Mouse (Mus musculus): ENCODE results near the gene Fmod.

Fmod gene

GRCm38 (mm10) chr1:134077389-134078060, 40.5 kb downstream of the Fmod start:
- peak in 1 of 2 experiments; percentile 71 for DNase-seq

- no peak for DNase-seq
Observed at GRCm38 (mm10) chr1:134078061-134078795, 41.2 kb downstream of the Fmod start.

DNA sequence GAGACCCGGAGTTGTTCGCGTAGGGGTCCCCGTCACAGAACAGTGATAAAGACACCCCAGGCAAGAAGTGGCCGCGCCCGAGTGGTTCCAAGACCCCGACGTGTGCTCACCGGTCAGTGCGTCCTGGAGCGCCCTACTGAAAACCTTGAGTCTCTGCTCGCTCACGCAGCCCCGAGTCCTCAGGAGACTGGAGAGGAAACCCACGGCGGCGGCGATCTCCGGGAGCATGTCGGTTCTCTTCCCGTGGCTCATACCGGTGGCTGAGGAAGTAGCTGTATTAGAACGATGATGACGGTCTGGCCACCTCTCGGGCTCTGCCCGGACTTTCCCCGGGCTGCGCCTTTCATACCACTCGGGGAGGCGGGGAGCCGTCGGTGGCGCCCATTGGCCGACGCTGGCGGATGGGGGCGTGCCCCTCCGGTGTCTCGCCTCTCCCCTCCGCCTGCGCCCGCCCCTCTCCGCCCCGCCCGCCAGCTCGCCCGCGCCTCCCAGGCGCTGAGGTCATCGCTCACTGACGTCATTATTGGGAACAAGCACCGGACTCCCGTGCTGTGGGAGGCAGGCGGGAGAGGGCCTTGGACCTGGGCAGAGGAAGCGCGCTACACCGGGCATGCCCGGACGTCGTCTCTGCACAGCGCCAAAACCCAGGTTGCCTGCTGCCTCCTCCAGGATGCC, 41.9 kb downstream of the Fmod start, which contains the start of gene Btg2:
Gene Btg2, minus strand, starts transcription at position 319 of the 675 bp plus-strand sequence.
- DNase-seq, result peak; percentile 97

DNA sequence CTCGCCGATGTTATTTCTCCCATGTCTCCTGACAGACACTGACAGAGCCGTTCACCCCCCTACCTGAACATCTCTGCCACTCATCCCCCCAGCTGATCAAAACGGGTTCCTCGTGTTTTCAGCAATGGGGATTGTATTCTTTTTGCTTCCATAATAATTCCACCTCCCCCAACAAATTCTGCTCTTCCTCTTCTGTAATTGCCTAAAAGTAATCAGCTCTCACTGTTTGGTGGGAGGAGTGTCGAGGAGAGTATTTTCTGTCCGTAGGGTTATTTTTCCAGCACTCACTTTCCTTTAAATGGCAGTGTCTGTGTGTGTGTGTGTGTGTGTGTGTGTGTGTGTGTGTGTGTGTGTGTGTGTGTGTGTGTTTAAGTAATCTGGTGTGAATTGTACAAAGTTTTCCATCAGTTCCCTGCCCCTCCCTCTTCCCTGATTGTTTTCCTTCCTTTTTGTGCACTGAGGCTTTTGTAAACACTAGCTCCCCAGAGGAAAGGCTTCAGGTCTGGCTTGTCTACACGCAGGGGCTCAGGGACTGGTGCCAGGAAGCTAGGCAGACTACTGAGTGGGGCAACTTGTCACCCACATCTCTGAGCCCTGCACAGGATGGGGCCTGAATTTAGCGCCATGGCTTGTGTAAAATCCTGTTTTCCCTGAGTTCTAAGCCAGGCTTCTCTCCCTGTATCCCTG, 42.6 kb downstream of the Fmod start:
- peak in 1 of 2 experiments; percentile 66 for DNase-seq

GRCm38 (mm10) chr1:134080406-134080805, 43.4 kb downstream of the Fmod start:
- DNase-seq, result no peak

DNA sequence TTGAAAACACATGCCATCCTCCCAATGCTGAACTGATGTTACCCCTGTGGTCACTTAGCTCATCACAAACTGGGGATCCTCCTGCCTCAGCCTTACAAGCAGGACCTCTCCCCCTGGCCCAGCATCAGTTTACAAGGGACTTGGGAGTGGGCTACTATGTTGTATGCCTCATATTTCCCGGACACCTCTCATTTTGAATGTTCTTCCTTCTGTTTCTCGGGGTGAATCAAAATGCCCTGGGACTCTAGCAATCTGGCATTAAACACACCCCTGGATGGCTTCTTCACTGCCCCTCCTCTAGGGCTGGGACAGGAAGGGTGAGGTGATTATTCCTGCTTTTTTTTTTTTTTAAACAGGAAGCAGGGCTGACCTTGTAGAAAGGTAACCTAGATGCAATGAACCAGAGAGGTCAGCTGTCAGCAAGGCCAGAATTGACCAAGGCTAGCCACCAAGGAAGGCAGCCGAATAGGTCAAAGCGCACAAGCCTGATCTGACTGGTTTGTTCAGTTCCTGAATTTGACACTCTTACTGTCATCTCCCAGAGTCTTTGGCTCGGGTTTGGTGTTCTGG, 43.9 kb downstream of the Fmod start:
- DNase-seq, result no peak

- no peak for DNase-seq
Observed at GRCm38 (mm10) chr1:134082987-134083516, 46.0 kb downstream of the Fmod start.

- DNase-seq, result no peak
Observed at GRCm38 (mm10) chr1:134083676-134084075, 46.6 kb downstream of the Fmod start.

DNA sequence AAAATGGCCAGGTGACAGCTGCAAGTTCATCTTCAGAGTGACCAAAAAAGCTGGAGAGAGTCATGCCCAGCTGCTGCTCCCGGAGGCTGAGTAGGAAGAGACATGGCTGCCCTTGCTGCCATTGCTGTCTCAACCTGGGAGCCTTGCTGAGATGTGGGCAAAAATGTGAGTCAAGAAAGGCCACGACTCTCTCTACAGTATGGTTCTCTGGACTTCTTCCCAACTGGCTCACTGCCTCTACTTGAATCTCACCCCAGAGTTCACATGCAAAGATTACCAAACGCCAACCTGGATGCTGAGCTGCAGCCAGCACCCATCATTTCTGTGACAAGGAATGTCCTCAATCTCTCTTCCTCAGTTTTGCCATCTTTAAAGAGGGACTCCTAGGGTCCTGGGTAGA, 47.1 kb downstream of the Fmod start:
- DNase-seq, result no peak

GRCm38 (mm10) chr1:134086017-134086416, 49.0 kb downstream of the Fmod start:
- no peak for DNase-seq

DNA sequence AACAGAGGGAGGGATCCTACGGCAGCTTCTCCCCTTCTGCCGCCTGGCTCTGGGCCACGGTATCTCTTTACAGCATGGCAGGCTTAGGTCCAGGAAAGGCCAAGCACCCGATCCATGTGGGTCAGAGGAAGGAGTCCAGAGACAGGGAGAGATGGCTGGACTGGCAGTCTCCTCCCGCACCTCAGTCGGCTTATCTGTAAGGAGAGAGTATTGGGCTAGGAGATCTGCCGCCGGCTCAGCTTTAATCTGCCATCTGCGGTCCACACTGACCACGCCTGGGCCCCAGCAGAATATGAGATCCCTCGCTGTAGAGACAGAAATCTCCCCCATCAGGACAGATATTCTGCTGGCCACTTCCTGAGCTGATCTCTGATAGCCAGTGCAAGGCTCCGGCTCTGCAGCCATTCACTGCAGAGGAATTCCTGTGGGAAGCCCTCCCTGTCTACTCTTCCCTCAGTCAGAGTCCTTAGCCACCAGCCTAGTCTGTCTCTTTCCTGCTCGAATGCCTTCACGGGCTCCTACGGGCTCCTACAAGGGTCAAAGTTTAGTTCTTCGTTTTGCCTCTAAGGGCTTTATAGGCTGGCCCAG, 49.9 kb downstream of the Fmod start:
- DNase-seq, result no peak

- DNase-seq, result no peak
Observed at GRCm38 (mm10) chr1:134089074-134089473, 52.0 kb downstream of the Fmod start.

DNA sequence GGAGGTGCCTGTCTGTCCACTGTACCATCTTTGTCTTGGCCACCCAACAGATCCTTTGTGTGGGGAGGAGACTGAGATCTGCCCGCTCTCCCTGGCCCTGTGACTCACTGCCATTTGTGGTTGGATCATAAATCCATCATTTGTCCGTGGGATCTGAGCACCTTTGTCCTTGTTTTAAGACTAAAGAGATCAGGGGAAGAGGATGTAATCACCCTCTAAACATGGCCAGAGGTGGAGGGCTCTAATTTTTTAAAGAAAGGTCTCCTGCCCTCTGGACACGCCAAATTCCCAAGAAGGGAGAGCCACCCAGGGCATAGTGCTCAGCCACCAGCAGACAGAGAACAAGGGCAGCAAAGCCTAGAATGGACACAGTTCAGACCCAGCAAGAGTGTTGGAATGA, 54.8 kb downstream of the Fmod start:
- DNase-seq, result no peak

DNA sequence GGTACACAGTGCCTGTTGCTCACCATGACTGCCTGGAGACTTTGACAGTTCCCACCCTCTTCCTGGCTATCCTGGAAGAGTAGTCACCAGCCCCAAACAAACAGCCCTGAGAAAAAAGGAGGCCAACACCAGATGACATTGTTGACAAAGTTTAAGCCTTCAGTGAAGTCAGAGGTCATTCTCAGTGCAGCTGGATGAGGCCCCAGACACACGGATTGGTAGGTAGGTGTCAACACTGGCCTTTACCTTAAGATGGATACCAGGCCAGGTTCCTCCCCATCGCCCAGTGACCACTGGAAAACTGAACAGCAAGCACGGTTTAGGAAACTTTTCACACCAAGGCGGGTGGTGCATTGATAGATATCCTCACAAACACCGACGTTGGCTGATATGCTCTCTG, 55.3 kb downstream of the Fmod start:
- DNase-seq, result no peak

- DNase-seq, result peak; percentile 79 to 85
Observed at GRCm38 (mm10) chr1:134092852-134093770, 56.1 kb downstream of the Fmod start.

DNA sequence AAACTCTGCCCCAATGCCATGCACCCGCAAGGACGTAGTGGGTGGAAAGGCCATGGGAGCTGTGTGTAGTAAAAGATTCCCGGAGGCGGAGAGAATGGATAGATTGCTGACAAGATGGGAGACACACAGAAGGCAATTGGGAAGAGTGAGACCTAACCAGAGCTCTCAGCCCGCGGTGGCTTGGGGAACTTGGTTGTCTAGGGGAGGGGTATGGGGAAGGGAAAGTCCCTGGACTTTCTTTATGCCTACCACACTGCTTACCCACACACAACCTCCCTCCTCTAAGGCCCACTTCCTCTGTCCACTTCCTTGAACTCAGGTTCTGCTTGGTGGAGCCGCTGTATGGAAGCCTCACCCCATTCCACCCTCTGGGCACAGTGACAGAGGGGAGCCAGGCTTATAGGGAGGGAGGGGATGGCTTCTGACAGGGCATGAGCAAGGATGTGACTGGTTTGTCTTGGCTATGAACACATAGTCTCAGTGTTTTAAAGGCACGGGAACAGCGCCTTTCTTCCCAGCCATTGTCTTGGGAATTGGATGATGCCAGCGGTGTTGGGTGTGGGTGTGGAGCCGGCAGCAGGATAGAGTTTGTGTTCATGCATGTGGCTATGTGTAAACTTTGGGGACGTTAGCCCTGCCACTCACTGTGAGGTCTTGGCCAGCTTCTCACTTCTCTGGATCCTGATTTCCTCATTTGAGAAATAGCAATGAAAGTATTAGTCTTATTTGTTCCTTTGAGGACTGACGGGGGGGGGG, 56.9 kb downstream of the Fmod start:
- no peak for DNase-seq

- no peak for DNase-seq
Observed at GRCm38 (mm10) chr1:134095033-134095612, 58.1 kb downstream of the Fmod start.

GRCm38 (mm10) chr1:134095721-134096120, 58.7 kb downstream of the Fmod start:
- no peak for DNase-seq

- DNase-seq, result no peak
Observed at GRCm38 (mm10) chr1:134096264-134096934, 59.3 kb downstream of the Fmod start.

Measured in thymus, adult 18-20 months (tissue).